Mouse (Mus musculus) stomach, postnatal 0 days (tissue): Measurements from ENCODE around the gene Prop1. TPM values are rescaled to one million over a fixed set of nuclear protein-coding genes. Genes with fewer than 3 reads are reported as not detected.

Experiments used
- ATAC-seq: fragments of 200-750 bp; cut with Nextera tagmentation; 2 replicates; pipeline ENCODE4 v1.8.0; 2017; ENCODE audit not compliant: low FRiP score, low TSS enrichment
- DNase-seq: peaks from one replicate; pipeline ENCODE4 v3.0.0-alpha.2; 2016; ENCODE audit warnings: low spot score
- H3K27ac ChIP-seq: fragments of 300-500 bp; sonication (generic); replicated peaks from 2 replicates; pipeline ENCODE4 v1.5.1; 2014; ENCODE audit warnings: mild to moderate bottlenecking, control low read depth
- H3K27me3 ChIP-seq: fragments of 300-500 bp; sonication (generic); 2 replicates; pipeline ENCODE4 v1.6.1; 2014; ENCODE audit warnings: low read length; ENCODE audit not compliant: control insufficient read depth, insufficient read depth
- H3K36me3 ChIP-seq: fragments of 300-500 bp; sonication (generic); 2 replicates; pipeline ENCODE4 v1.6.1; 2014; ENCODE audit warnings: low read length, mixed read lengths; ENCODE audit not compliant: control insufficient read depth, insufficient read depth
- H3K4me1 ChIP-seq: fragments of 300-500 bp; sonication (generic); replicated peaks from 2 replicates; pipeline ENCODE4 v1.6.1; 2014; ENCODE audit warnings: antibody characterized with exemption; ENCODE audit not compliant: control insufficient read depth, insufficient read depth
- H3K4me2 ChIP-seq: fragments of 300-500 bp; sonication (generic); replicated peaks from 2 replicates; pipeline ENCODE4 v1.6.1; 2014; ENCODE audit warnings: low read depth, mild to moderate bottlenecking, control low read depth, moderate library complexity
- H3K4me3 ChIP-seq: fragments of 300-500 bp; sonication (generic); 2 replicates; pipeline ENCODE4 v1.5.1; 2014; ENCODE audit warnings: low read depth, low read length, control low read depth
- H3K9ac ChIP-seq: fragments of 300-500 bp; sonication (generic); 2 replicates; pipeline ENCODE4 v1.6.1; 2014; ENCODE audit warnings: mild to moderate bottlenecking, low read length, control low read depth, mixed read lengths
- H3K9me3 ChIP-seq: fragments of 300-500 bp; sonication (generic); 2 replicates; pipeline ENCODE4 v1.6.1; 2016; ENCODE audit warnings: low read length; ENCODE audit not compliant: control insufficient read depth
- CTCF ChIP-seq: IDR thresholded peaks from 2 replicates; pipeline ENCODE4 v1.5.1; 2016; ENCODE audit warnings: antibody characterized with exemption, low read depth, mild to moderate bottlenecking, moderate library complexity
- EP300 ChIP-seq: optimal IDR thresholded peaks from 2 replicates; pipeline ENCODE3; 2016; ENCODE audit warnings: antibody characterized with exemption
- WGBS: fragments of 180-500 bp; shearing (Covaris S2); extraction: QIAGEN DNeasy Blood & Tissue Kit; methylation state at CpG from one replicate; pipeline ENCODE4 v1.1.7; 2014; 5-methylcytosine and 5-hydroxymethylcytosine counted together
- polyA plus RNA-seq: library from polyadenylated mRNA; unstranded; fragments of >200 nt; fragmentation: Nextera tagmentation; extraction: Ambion mirVana; gene quantifications from 2 replicates; pipeline ENCODE4 v1.2.1, GENCODE M21; 2015

The Prop1 gene
- polyA plus RNA-seq, 1 experiment from 2014 or later: not detected

DNA sequence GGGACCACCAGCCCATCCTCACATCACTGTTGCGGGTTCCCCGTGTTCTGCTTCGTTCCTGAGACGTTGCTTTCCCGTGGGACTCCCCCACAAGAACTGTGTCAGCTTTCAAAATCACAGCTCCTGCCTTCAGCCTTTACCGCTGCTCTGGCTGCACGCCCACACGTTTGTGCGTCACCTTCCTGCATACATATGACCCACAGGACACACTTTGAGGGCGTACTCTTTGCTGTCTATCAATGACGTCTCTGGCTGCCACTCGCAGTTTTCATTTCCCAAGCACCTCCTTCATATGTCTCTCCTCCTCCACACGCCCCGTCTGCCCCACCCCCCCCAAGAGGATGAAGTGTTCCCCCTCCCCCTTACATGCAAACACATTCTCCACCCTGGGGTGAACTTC is 1.3 kb downstream of the Prop1 start:
- WGBS: 48% methylated on average over 14 of the region's 14 CpGs
- Histone ChIP-seq H3K4me3 (no peak overlapping the region), H3K9ac (no peak overlapping the region), H3K9me3 (no peaks in the 10 kb centered on the region), H3K4me2 (no peak overlapping the region), H3K27ac (no peak overlapping the region), H3K36me3 (no peaks in the 10 kb centered on the region), H3K4me1 (no peaks in the 10 kb centered on the region), H3K27me3 (no peaks in the 10 kb centered on the region)
- ATAC-seq: peak; percentile 63; the same call in 1 of the 2 replicates
- no peak for TF ChIP-seq EP300
- no peak for TF ChIP-seq CTCF
- DNase-seq: peak; percentile 52

DNA sequence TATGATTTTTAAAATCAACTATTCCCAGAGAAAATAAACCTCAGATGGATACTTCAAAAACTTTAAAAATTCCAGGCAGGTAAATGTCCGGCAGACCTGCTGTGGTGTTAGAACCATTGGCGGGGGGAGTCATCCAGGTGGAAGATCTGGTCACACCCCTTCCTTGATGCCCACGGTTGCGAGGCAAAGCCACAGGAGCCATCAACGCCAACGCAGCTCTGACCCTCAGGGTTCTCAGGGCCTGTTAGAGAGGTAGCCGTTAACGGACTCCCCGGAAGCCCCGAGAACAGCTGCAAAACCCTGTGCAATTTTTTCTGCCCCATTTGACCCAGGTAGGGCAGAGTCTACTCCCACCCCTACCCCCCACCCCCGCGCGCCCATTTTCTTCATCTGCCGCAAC is 10.1 kb downstream of the Prop1 start, which contains the start of gene 4933414I15Rik:
4933414I15Rik (minus strand) TSS at position 260 of the 400 bp plus-strand sequence.
- Histone ChIP-seq H3K9me3 (no peaks in the 10 kb centered on the region), H3K4me2 (no peak within 1 kb of the TSS), H3K27me3 (no peaks in the 10 kb centered on the region), H3K9ac (no peak within 1 kb of the TSS), H3K36me3 (no peaks in the 10 kb centered on the region), H3K4me1 (no peaks in the 10 kb centered on the region), H3K27ac (no peak within 1 kb of the TSS), H3K4me3 (no peak within 1 kb of the TSS)
- TF ChIP-seq EP300 (no peak), CTCF (no peak)
- ATAC-seq (no peak), DNase-seq (no peak)
- 76% methylated on average over 14 of the region's 14 CpGs for WGBS

DNA sequence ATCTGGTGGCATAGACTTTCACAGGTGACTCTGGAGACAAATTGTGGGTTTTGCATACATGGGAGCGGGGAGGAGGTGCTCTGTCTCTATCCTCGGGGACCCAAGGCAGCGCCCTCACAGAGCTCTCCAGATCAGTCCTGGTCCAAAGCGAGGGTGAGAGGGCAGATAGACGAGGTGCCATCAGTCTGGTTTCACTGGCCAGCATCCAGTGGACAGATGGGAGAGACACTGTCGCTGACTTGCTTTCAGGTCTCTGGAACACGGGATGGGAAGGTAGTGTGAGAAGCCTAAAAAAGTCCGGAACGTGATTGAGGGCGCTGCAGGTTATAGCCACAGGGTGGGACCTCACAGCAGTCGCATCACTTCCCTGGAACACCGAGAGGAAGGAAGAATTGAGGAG is 11.2 kb downstream of the Prop1 start:
- Histone ChIP-seq H3K4me2 (no peak overlapping the region), H3K27ac (no peak overlapping the region), H3K4me3 (no peak overlapping the region), H3K27me3 (no peaks in the 10 kb centered on the region), H3K36me3 (no peaks in the 10 kb centered on the region), H3K9me3 (no peaks in the 10 kb centered on the region), H3K4me1 (no peaks in the 10 kb centered on the region), H3K9ac (no peak overlapping the region)
- no peak for DNase-seq
- ATAC-seq: no peak
- 64% methylated on average over 12 of the region's 12 CpGs for WGBS
- TF ChIP-seq EP300 (no peak), CTCF (no peak)

DNA sequence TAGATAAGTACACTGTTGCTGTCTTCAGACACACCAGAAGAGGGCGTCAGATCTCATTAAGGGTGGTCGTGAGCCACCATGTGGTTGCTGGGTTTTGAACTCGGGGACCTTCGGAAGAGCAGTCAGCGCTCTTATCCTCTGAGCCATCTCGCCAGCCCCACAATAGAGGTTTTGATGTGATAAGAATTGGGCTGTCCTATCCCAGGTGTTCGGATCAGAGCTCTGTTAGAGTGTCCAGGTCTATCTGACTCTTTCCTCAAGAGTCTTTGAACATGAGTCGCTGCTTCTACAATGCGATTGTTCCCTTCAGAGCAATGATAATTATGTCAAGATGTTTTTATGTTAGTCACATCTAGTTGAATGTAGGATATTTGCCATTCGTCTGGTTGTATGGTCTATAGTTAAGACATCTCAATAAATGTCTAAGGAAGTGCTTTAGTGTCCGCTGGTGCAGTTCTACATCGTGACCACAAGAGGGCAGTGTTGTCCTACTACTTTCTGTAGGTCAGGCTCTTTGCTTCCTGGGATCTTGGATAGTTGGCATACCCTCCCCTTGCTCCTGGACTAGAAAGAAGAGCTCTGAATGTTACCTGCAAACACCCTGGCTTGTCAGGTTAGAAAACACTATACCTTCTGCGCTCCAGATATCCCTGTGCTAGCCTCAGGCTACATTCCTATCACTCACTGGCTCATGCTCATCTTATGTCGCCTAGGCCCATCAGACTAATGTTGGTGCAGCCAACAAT is 13.8 kb downstream of the Prop1 start:
- DNase-seq (peak; percentile 31), ATAC-seq (peak; percentile 49; the same call in 1 of the 2 replicates)
- H3K27ac ChIP-seq: no peak overlapping the region
- no peak overlapping the region for H3K4me2 ChIP-seq
- no peaks in the 10 kb centered on the region for H3K36me3 ChIP-seq
- no peaks in the 10 kb centered on the region for H3K27me3 ChIP-seq
- no peaks in the 10 kb centered on the region for H3K4me1 ChIP-seq
- H3K9me3 ChIP-seq: no peaks in the 10 kb centered on the region
- H3K4me3 ChIP-seq: no peak overlapping the region
- no peak overlapping the region for H3K9ac ChIP-seq
- 35% methylated on average over 14 of the region's 14 CpGs for WGBS
- no peak for TF ChIP-seq EP300
- peak; percentile 97 for TF ChIP-seq CTCF

DNA sequence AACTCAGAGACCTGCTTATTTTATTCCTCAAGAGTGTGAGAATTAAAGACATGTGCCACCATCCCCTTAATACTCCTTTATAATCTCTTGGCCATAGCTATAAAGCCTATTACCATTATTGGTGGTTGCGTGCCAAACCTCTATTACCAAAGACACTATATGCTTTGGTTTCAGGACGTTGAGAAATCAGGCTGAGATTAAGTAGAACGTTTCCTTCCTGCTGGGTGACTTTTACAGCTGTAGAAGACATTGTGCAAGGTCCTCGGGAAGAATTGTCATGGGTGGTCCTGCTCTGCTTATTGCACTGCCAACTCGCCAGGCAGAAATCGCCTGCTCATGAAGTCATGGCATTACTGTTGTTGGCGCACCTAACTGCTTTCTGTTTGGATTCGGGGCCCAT is 15.1 kb downstream of the Prop1 start:
- no peak overlapping the region for H3K9ac ChIP-seq
- no peaks in the 10 kb centered on the region for H3K36me3 ChIP-seq
- DNase-seq (no peak), ATAC-seq (no peak)
- no peaks in the 10 kb centered on the region for H3K9me3 ChIP-seq
- H3K27ac ChIP-seq: no peak overlapping the region
- no peak overlapping the region for H3K4me3 ChIP-seq
- H3K4me1 ChIP-seq: no peaks in the 10 kb centered on the region
- WGBS: 68% methylated on average over 8 of the region's 8 CpGs
- H3K27me3 ChIP-seq: no peaks in the 10 kb centered on the region
- H3K4me2 ChIP-seq: no peak overlapping the region
- no peak for TF ChIP-seq CTCF
- TF ChIP-seq EP300: no peak

DNA sequence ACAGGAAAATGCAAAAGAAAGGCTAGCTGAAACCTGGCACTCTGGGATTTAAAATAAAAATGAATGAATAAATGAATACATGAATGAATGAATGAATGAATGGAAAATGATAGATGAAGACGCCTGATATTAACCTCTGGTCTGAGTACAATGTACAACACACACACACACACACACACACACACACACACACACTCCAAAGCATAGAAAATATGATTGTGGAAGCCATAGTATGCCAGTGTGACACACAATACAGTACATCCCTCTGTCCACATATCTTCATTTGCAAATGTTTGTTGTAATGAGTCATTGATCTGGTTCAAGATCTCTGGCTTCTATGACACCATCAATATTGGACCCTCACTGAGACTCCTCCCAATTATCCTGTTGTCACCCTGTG is 21.5 kb downstream of the Prop1 start:
- no peaks in the 10 kb centered on the region for H3K27me3 ChIP-seq
- no peak overlapping the region for H3K9ac ChIP-seq
- peak overlapping the region; percentile 93; the same call in 1 of the 2 replicates for H3K4me2 ChIP-seq
- ATAC-seq: 0 out of 2 replicates have a peak, but pooled peaks have one; percentile 40
- no peaks in the 10 kb centered on the region for H3K36me3 ChIP-seq
- H3K4me3 ChIP-seq: no peak overlapping the region
- DNase-seq: no peak
- TF ChIP-seq CTCF: no peak
- no peak for TF ChIP-seq EP300
- no peak overlapping the region for H3K27ac ChIP-seq
- H3K9me3 ChIP-seq: no peaks in the 10 kb centered on the region
- H3K4me1 ChIP-seq: 0 out of 2 replicates have a peak, but pooled peaks cover 2% of the 10 kb centered on the region
- 70% methylated on average over 1 of the region's 1 CpGs for WGBS
